Mouse (Mus musculus) ES-Bruce4 (cell line): ENCODE data around the gene Prss22. TPM values are rescaled to one million over a fixed set of nuclear protein-coding genes. Genes with fewer than 3 reads are reported as not detected.
"Not testable (repeated sequence)": the region's sequence is repeated elsewhere in the genome, so short reads cannot be mapped to it uniquely, and the experiment has no call there.

Source experiments
- H3K27ac ChIP-seq: 2 replicates; pipeline ENCODE4 v1.5.1; 2012; ENCODE audit warnings: low read length, inconsistent platforms; ENCODE audit not compliant: insufficient read depth
- H3K27me3 ChIP-seq: 2 replicates; pipeline ENCODE4 v1.6.1; 2012; ENCODE audit warnings: mild to moderate bottlenecking, low read length, inconsistent platforms; ENCODE audit not compliant: control insufficient read depth, poor library complexity, insufficient read depth, severe bottlenecking
- H3K36me3 ChIP-seq: 2 replicates; pipeline ENCODE4 v1.6.1; 2012; ENCODE audit warnings: inconsistent platforms, mild to moderate bottlenecking, low read length, moderate library complexity; ENCODE audit not compliant: control insufficient read depth, poor library complexity, insufficient read depth, severe bottlenecking
- H3K4me1 ChIP-seq: one replicate; pipeline ENCODE4 v1.8.1; 2011; ENCODE audit warnings: low read length; ENCODE audit not compliant: control insufficient read depth, insufficient read depth
- H3K4me3 ChIP-seq: 2 replicates; pipeline ENCODE4 v1.5.1; 2011; ENCODE audit warnings: low read depth, mild to moderate bottlenecking, low read length
- H3K9ac ChIP-seq: 2 replicates; pipeline ENCODE4 v1.6.1; 2012; ENCODE audit warnings: low read depth, mild to moderate bottlenecking, inconsistent platforms; ENCODE audit not compliant: poor library complexity, severe bottlenecking
- H3K9me3 ChIP-seq: replicated peaks from 2 replicates; pipeline ENCODE4 v1.6.1; 2012; ENCODE audit warnings: mild to moderate bottlenecking, low read length, inconsistent platforms; ENCODE audit not compliant: control insufficient read depth, poor library complexity, insufficient read depth, severe bottlenecking
- CTCF ChIP-seq: IDR thresholded peaks from one replicate; pipeline ENCODE4 v1.8.1; 2011; ENCODE audit warnings: low read depth, low read length
- EP300 ChIP-seq: IDR thresholded peaks from 2 replicates; pipeline ENCODE4 v1.6.1; 2011; ENCODE audit warnings: low read depth, low read length; ENCODE audit not compliant: insufficient read depth
- POLR2A ChIP-seq: IDR thresholded peaks from one replicate; pipeline ENCODE4 v1.8.1; 2011; ENCODE audit warnings: low read length; ENCODE audit not compliant: insufficient read depth
- polyA plus RNA-seq: library from polyadenylated mRNA; stranded (reverse); fragments of >200 nt; gene quantifications from 2 replicates; pipeline ENCODE4 v1.2.4, GENCODE M21; 2011; ENCODE audit warnings: low read depth; ENCODE audit not compliant: missing spikeins, insufficient read depth, insufficient read length

Prss22 gene
- polyA plus RNA-seq, 1 experiment: 0.45 TPM

GRCm38 (mm10) chr17:23949068-23949467 is 48.8 kb downstream of the Prss22 start:
- no peaks in the 10 kb centered on the region for H3K36me3 ChIP-seq
- H3K27me3 ChIP-seq: no peaks in the 10 kb centered on the region
- TF ChIP-seq EP300: no peak
- TF ChIP-seq CTCF: no peak
- TF ChIP-seq POLR2A: no peak
- H3K27ac ChIP-seq: no peak overlapping the region
- H3K9ac ChIP-seq: no peak overlapping the region
- H3K9me3 ChIP-seq: no peaks in the 10 kb centered on the region
- H3K4me3 ChIP-seq: no peak overlapping the region
- H3K4me1 ChIP-seq: no peaks in the 10 kb centered on the region

GRCm38 (mm10) chr17:23947486-23947885 is 50.4 kb downstream of the Prss22 start:
- H3K36me3 ChIP-seq, H3K27ac ChIP-seq, H3K9ac ChIP-seq: not testable (repeated sequence)

More at GRCm38 (mm10) chr17:23947486-23947885, 50.4 kb downstream of the Prss22 start:
- not testable (repeated sequence) for H3K27me3 ChIP-seq, H3K9me3 ChIP-seq, H3K4me3 ChIP-seq, H3K4me1 ChIP-seq

Other genes with a start within 250 kb of the Prss22 start
- gene Flywch1, start 226.5 kb downstream of the Prss22 start, polyA plus RNA-seq: 32.9 and 34.2 TPM in 2 replicates
- gene Flywch2, start 212.0 kb downstream of the Prss22 start, polyA plus RNA-seq: 10.7 and 13.1 TPM in 2 replicates
- gene Srrm2, start 207.6 kb downstream of the Prss22 start, polyA plus RNA-seq: 552 and 560 TPM in 2 replicates
- 398 and 458 TPM in 2 replicates for gene Elob, start 169.0 kb downstream of the Prss22 start, polyA plus RNA-seq
- 1.6 and 2.0 TPM in 2 replicates for gene Prss33, start 162.0 kb downstream of the Prss22 start, polyA plus RNA-seq
- gene Prss32, start 154.2 kb downstream of the Prss22 start, polyA plus RNA-seq: not detected in 2 replicates
- gene Prss41, start 153.9 kb downstream of the Prss22 start, polyA plus RNA-seq: 16.0 and 19.3 TPM in 2 replicates
- gene Prss21, start 130.0 kb downstream of the Prss22 start, polyA plus RNA-seq: not detected in 2 replicates
- not detected in 2 replicates for gene Dcpp1, start 117.2 kb downstream of the Prss22 start, polyA plus RNA-seq
- gene Dcpp2, start 117.2 kb downstream of the Prss22 start, polyA plus RNA-seq: not detected in 2 replicates
- not detected in 2 replicates for gene Dcpp3, start 80.6 kb downstream of the Prss22 start, polyA plus RNA-seq
- not detected in 2 replicates for gene Sbp, start 56.4 kb downstream of the Prss22 start, polyA plus RNA-seq
- not detected in 2 replicates for gene Sbpl, start 42.8 kb downstream of the Prss22 start, polyA plus RNA-seq
- not detected in 2 replicates for gene Prss30, start 17.5 kb downstream of the Prss22 start, polyA plus RNA-seq
- gene Prss27, start 40.0 kb upstream of the Prss22 start, polyA plus RNA-seq: not detected in 2 replicates
- gene Kctd5, start 75.4 kb upstream of the Prss22 start, polyA plus RNA-seq: 66.4 and 68.4 TPM in 2 replicates
- gene Pdpk1, start 152.8 kb upstream of the Prss22 start, polyA plus RNA-seq: 44.7 and 45.0 TPM in 2 replicates
- gene Amdhd2, start 165.7 kb upstream of the Prss22 start, polyA plus RNA-seq: 25.3 and 30.4 TPM in 2 replicates
- 254 and 307 TPM in 2 replicates for gene Atp6v0c, start 171.6 kb upstream of the Prss22 start, polyA plus RNA-seq
- 14.4 and 16.6 TPM in 2 replicates for gene Tbc1d24, start 207.5 kb upstream of the Prss22 start, polyA plus RNA-seq
- gene Ntn3, start 211.4 kb upstream of the Prss22 start, polyA plus RNA-seq: 0.88 and 0.96 TPM in 2 replicates
- 21.0 and 24.5 TPM in 2 replicates for gene Tedc2, start 222.8 kb upstream of the Prss22 start, polyA plus RNA-seq